Mouse (Mus musculus) CH12.LX (cell line): ENCODE data around the gene Crbn. TPM values are rescaled to one million over a fixed set of nuclear protein-coding genes. Genes with fewer than 3 reads are reported as not detected.

Experiments
- DNase-seq: peaks from one replicate; pipeline ENCODE4 v3.0.0-alpha.2; 2013; ENCODE audit errors: extremely low read depth
- H3K27ac ChIP-seq: 2 replicates; pipeline ENCODE4 v1.5.1; 2012; ENCODE audit warnings: low read depth, mild to moderate bottlenecking, control low read depth, moderate library complexity; ENCODE audit not compliant: insufficient read depth
- H3K27me3 ChIP-seq: replicated peaks from 2 replicates; pipeline ENCODE3; 2012; ENCODE audit warnings: inconsistent platforms
- H3K36me3 ChIP-seq, 2 experiments: replicated peaks in 1 of 2; 2 replicates each; pipeline versions ENCODE3 to v1.6.1; 2012; ENCODE audit warnings: inconsistent platforms in 1 of 2, low read length in 1 of 2, mild to moderate bottlenecking in 1 of 2, mixed read lengths in 1 of 2, moderate library complexity in 1 of 2; ENCODE audit not compliant: control insufficient read depth in 1 of 2, insufficient read depth in 1 of 2
- H3K4me1 ChIP-seq, 2 experiments: 2 replicates each; pipeline ENCODE4 v1.6.1; 2012; ENCODE audit warnings: inconsistent platforms in 1 of 2, moderate library complexity in 1 of 2; ENCODE audit not compliant: insufficient read depth in 2 of 2, control insufficient read depth in 1 of 2
- H3K4me2 ChIP-seq: 2 replicates; pipeline ENCODE4 v1.6.1; 2012; ENCODE audit warnings: low read depth, mild to moderate bottlenecking, control low read depth; ENCODE audit not compliant: poor library complexity, insufficient read depth, severe bottlenecking
- H3K4me3 ChIP-seq, 3 experiments: fragments of 150-350 bp in 1 of 3; sonication (generic) in 1 of 3; replicated peaks in 1 of 3; 2 replicates each; pipeline versions ENCODE3 to v1.5.1; 2011 to 2012; ENCODE audit warnings: low read depth in 2 of 3, low read length in 2 of 3, mild to moderate bottlenecking in 2 of 3, moderate library complexity in 2 of 3, control low read depth in 1 of 3, improper control_type of control experiment in 1 of 3, inconsistent platforms in 1 of 3, mixed read lengths in 1 of 3; ENCODE audit not compliant: poor library complexity in 1 of 3
- H3K79me2 ChIP-seq: replicated peaks from 2 replicates; pipeline ENCODE4 v1.6.1; 2012; ENCODE audit warnings: mild to moderate bottlenecking, moderate library complexity; ENCODE audit not compliant: control insufficient read depth, poor library complexity, insufficient read depth, severe bottlenecking; ENCODE audit errors: extremely low read depth
- H3K9ac ChIP-seq: 2 replicates; pipeline ENCODE4 v1.6.1; 2012; ENCODE audit warnings: low read depth, mild to moderate bottlenecking, control low read depth, moderate library complexity; ENCODE audit not compliant: insufficient read depth
- H3K9me3 ChIP-seq: replicated peaks from 2 replicates; pipeline ENCODE3; 2012; ENCODE audit warnings: low read length, inconsistent platforms, mixed read lengths
- BHLHE40 ChIP-seq: IDR thresholded peaks from 2 replicates; pipeline ENCODE4 v1.6.1; 2011; ENCODE audit warnings: mild to moderate bottlenecking, low read depth, low read length, improper control_type of control experiment
- CHD2 ChIP-seq: IDR thresholded peaks from 2 replicates; pipeline ENCODE4 v1.6.1; 2011; ENCODE audit warnings: low read length, improper control_type of control experiment
- CTCF ChIP-seq, 2 experiments: IDR thresholded peaks in 1 of 2; conservative IDR thresholded peaks in 1 of 2; 2 replicates each; pipeline ENCODE4 v1.5.1; 2011 to 2012; ENCODE audit warnings: low read depth in 2 of 2, low read length in 2 of 2, improper control_type of control experiment in 1 of 2, inconsistent platforms in 1 of 2, mild to moderate bottlenecking in 1 of 2, moderate library complexity in 1 of 2
- E2F4 ChIP-seq: IDR thresholded peaks from 2 replicates; pipeline ENCODE4 v1.6.1; 2011; ENCODE audit warnings: low read depth, low read length, improper control_type of control experiment; ENCODE audit not compliant: insufficient replicate concordance
- GABPA ChIP-seq: IDR thresholded peaks from 2 replicates; pipeline ENCODE4 v1.6.1; 2012; ENCODE audit warnings: low read depth, low read length, improper control_type of control experiment, inconsistent platforms; ENCODE audit not compliant: insufficient replicate concordance
- HCFC1 ChIP-seq: IDR thresholded peaks from 2 replicates; pipeline ENCODE4 v1.6.1; 2012; ENCODE audit warnings: low read depth, mild to moderate bottlenecking, inconsistent platforms, low read length, improper control_type of control experiment
- JUND ChIP-seq: conservative IDR thresholded peaks from 2 replicates; pipeline ENCODE4 v1.6.1; 2011; ENCODE audit warnings: low read depth, low read length, improper control_type of control experiment
- KAT2A ChIP-seq: IDR thresholded peaks from 2 replicates; pipeline ENCODE4 v1.6.1; 2012; ENCODE audit warnings: low read length, improper control_type of control experiment, inconsistent platforms; ENCODE audit not compliant: insufficient replicate concordance
- MAFK ChIP-seq: IDR thresholded peaks from 2 replicates; pipeline ENCODE4 v1.6.1; 2011; ENCODE audit warnings: low read length, improper control_type of control experiment; ENCODE audit not compliant: insufficient replicate concordance
- MAX ChIP-seq: IDR thresholded peaks from 2 replicates; pipeline ENCODE4 v1.6.1; 2011; ENCODE audit warnings: low read length, improper control_type of control experiment
- MAZ ChIP-seq: IDR thresholded peaks from 2 replicates; pipeline ENCODE4 v1.6.1; 2012; ENCODE audit warnings: low read depth, mild to moderate bottlenecking, inconsistent platforms, low read length, improper control_type of control experiment, moderate library complexity
- NELFE ChIP-seq: IDR thresholded peaks from 2 replicates; pipeline ENCODE4 v1.6.1; 2011; ENCODE audit warnings: low read depth, low read length, improper control_type of control experiment
- NRF1 ChIP-seq: IDR thresholded peaks from 2 replicates; pipeline ENCODE4 v1.6.1; 2014; ENCODE audit warnings: low read depth, mild to moderate bottlenecking, inconsistent platforms, low read length, improper control_type of control experiment, moderate library complexity
- POLR2AphosphoS2 ChIP-seq: IDR thresholded peaks from 2 replicates; pipeline ENCODE4 v1.6.1; 2011; ENCODE audit warnings: low read depth, low read length, improper control_type of control experiment
- RAD21 ChIP-seq: IDR thresholded peaks from 2 replicates; pipeline ENCODE4 v1.6.1; 2011; ENCODE audit warnings: low read depth, mild to moderate bottlenecking, low read length, improper control_type of control experiment, moderate library complexity
- SMC3 ChIP-seq: IDR thresholded peaks from 2 replicates; pipeline ENCODE4 v1.6.1; 2011; ENCODE audit warnings: low read depth, low read length, improper control_type of control experiment
- TBP ChIP-seq: conservative IDR thresholded peaks from 2 replicates; pipeline ENCODE4 v1.6.1; 2011; ENCODE audit warnings: low read depth, low read length, improper control_type of control experiment
- UBTF ChIP-seq: IDR thresholded peaks from 2 replicates; pipeline ENCODE4 v1.6.1; 2012; ENCODE audit warnings: low read depth, mild to moderate bottlenecking, inconsistent platforms, low read length, improper control_type of control experiment, moderate library complexity
- USF1 ChIP-seq: IDR thresholded peaks from 2 replicates; pipeline ENCODE4 v1.6.1; 2014; ENCODE audit warnings: low read depth, mild to moderate bottlenecking, inconsistent platforms, low read length, improper control_type of control experiment
- USF2 ChIP-seq: conservative IDR thresholded peaks from 2 replicates; pipeline ENCODE4 v1.6.1; 2011; ENCODE audit warnings: low read depth, low read length, improper control_type of control experiment
- ZC3H11A ChIP-seq: IDR thresholded peaks from 2 replicates; pipeline ENCODE4 v1.6.1; 2012; ENCODE audit warnings: low read depth, mild to moderate bottlenecking, inconsistent platforms, low read length, improper control_type of control experiment
- ZKSCAN1 ChIP-seq: IDR thresholded peaks from 2 replicates; pipeline ENCODE4 v1.6.1; 2012; ENCODE audit warnings: low read depth, inconsistent platforms, low read length, improper control_type of control experiment, borderline replicate concordance
- ZNF384 ChIP-seq: IDR thresholded peaks from 2 replicates; pipeline ENCODE4 v1.6.1; 2012; ENCODE audit warnings: low read depth, low read length, improper control_type of control experiment, inconsistent platforms
- dilution Hi-C: fragments of 300-500 bp; cut with MboI; formaldehyde crosslinking; loops from 2 replicates; pipeline ENCODE4 v1.14.3; 2020; ENCODE audit warnings: low sequenced_read_pairs; ENCODE audit not compliant: extremely low pct_unique_long_range_greater_than_20kb, extremely low pct_ligation_motif_present
- in situ Hi-C: fragments of 300-500 bp; cut with MboI; formaldehyde crosslinking; loops from 3 replicates; pipeline ENCODE4 v1.14.3; 2019; ENCODE audit warnings: low sequenced_read_pairs, low pct_ligation_motif_present, low pct_unique_long_range_greater_than_20kb, mixed read lengths
- polyA plus RNA-seq: library from polyadenylated mRNA; unstranded; fragments of >175 nt; gene quantifications from 2 replicates; pipeline ENCODE4 v1.2.1, GENCODE M21; 2012; ENCODE audit warnings: low read depth; ENCODE audit not compliant: insufficient read length
- total RNA-seq, 2 experiments: library from RNA; depleted of rRNA; stranded (reverse); fragments of 300-350 nt in 1 of 2; fragments of >200 nt in 1 of 2; gene quantifications; 2 replicates each; pipeline ENCODE4 v1.2.3; 2012 to 2014

Crbn gene
- total and polyA plus RNA-seq, 3 experiments: 29.2 to 60.1 (median 30.8) TPM

DNA sequence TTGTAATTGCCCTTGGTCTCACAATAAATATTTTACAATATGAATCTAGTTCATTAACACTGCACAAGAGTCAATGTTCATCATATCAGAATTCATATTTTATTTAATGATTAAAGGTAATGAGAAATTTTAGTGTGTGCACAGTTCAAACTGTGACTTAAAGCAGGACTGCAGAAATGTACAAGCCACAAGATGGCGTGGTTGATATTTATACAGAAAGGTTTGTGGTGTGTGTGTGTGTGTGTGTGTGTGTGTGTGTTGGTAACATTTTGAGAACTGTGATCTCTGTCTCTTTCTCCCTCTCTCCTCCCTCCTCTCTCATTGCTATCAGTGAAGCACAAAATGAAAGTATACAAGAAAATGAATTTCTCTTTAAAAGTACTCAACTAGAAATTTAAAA, 22.5 kb upstream of the Crbn start:
- Histone ChIP-seq H3K9me3 (no peaks in the 10 kb centered on the region), H3K9ac (no peak overlapping the region), H3K27me3 (no peaks in the 10 kb centered on the region), H3K79me2 (no peaks in the 10 kb centered on the region), H3K36me3 (no peaks in the 10 kb centered on the region), H3K27ac (no peak overlapping the region), H3K4me1 (no peaks in the 10 kb centered on the region), H3K4me2 (no peak overlapping the region), H3K4me3 (no peak overlapping the region)
- dilution Hi-C loops (no loop called here), in situ Hi-C loops (loop anchor here (25.0 kb wide), 1 partner anchor 1240 kb away; the partner anchor contains the start of gene Setmar)
- DNase-seq: peak; percentile 51
- TF ChIP-seq E2F4 (no peak), USF2 (no peak), ZC3H11A (peak; percentile 45; the same call in 1 of the 2 replicates), NELFE (no peak), CTCF (conservative IDR thresholded peaks at IDR 0.05 in 1 of 2, IDR thresholded peaks at IDR 0.05 in 1 of 2; ENCODE audit: low read depth in 2 of 2, low read length in 2 of 2) (peak in 1 of 2 experiments; percentile 86; a peak in 2 of 4 replicates), USF1 (no peak), CHD2 (no peak), SMC3 (peak; percentile 88), POLR2AphosphoS2 (no peak), RAD21 (peak; percentile 89), TBP (0 out of 2 replicates have a peak, but pooled peaks have one; percentile 25), NRF1 (no peak)

GRCm38 (mm10) chr6:106820566-106820965, 20.7 kb upstream of the Crbn start:
- TF ChIP-seq ZNF384 (no peak), BHLHE40 (no peak), MAFK (no peak), ZC3H11A (no peak), HCFC1 (no peak), RAD21 (no peak), JUND (no peak), MAZ (no peak), ZKSCAN1 (no peak), GABPA (no peak), USF1 (no peak), MAX (no peak), KAT2A (no peak), E2F4 (no peak), SMC3 (no peak), UBTF (no peak)
- H3K79me2 ChIP-seq: no peaks in the 10 kb centered on the region
- in situ Hi-C loops: loop anchor here (25.0 kb wide), 1 partner anchor 1242 kb away; the partner anchor contains the start of gene Setmar

More at GRCm38 (mm10) chr6:106820566-106820965, 20.7 kb upstream of the Crbn start:
- dilution Hi-C loops: no loop called here
- no peak overlapping the region for H3K4me2 ChIP-seq
- H3K9ac ChIP-seq: no peak overlapping the region
- no peaks in the 10 kb centered on the region for H3K4me1 ChIP-seq
- no peak overlapping the region for H3K4me3 ChIP-seq
- no peaks in the 10 kb centered on the region for H3K9me3 ChIP-seq
- DNase-seq: no peak
- H3K27ac ChIP-seq: no peak overlapping the region
- H3K36me3 ChIP-seq: no peaks in the 10 kb centered on the region
- H3K27me3 ChIP-seq: no peaks in the 10 kb centered on the region
